Mouse (Mus musculus) lung, embryonic 16.5 days (tissue): ENCODE data around the gene Btbd10. TPM values are rescaled to one million over a fixed set of nuclear protein-coding genes. Genes with fewer than 3 reads are reported as not detected.

Source experiments
- ATAC-seq: fragments of 200-750 bp; cut with Nextera tagmentation; 2 replicates; pipeline ENCODE4 v1.8.0; 2017; ENCODE audit warnings: low read depth, mild to moderate bottlenecking, moderate library complexity
- H3K27ac ChIP-seq: fragments of 300-500 bp; sonication (generic); 2 replicates; pipeline ENCODE4 v1.5.1; 2014; ENCODE audit warnings: mild to moderate bottlenecking, control low read depth, low read length
- H3K27me3 ChIP-seq: fragments of 300-500 bp; sonication (generic); 2 replicates; pipeline ENCODE4 v1.6.1; 2014; ENCODE audit warnings: low read depth, low read length, mixed read lengths; ENCODE audit not compliant: control insufficient read depth, insufficient read depth
- H3K36me3 ChIP-seq: fragments of 300-500 bp; sonication (generic); 2 replicates; pipeline ENCODE4 v1.6.1; 2014; ENCODE audit warnings: low read length; ENCODE audit not compliant: control insufficient read depth, insufficient read depth
- H3K4me1 ChIP-seq: fragments of 300-500 bp; sonication (generic); replicated peaks from 2 replicates; pipeline ENCODE4 v1.6.1; 2014; ENCODE audit warnings: low read length, mixed read lengths; ENCODE audit not compliant: control insufficient read depth, insufficient read depth
- H3K4me2 ChIP-seq: fragments of 300-500 bp; sonication (generic); 2 replicates; pipeline ENCODE4 v1.6.1; 2014; ENCODE audit warnings: low read depth, low read length, control low read depth
- H3K4me3 ChIP-seq: fragments of 300-500 bp; sonication (generic); 2 replicates; pipeline ENCODE4 v1.5.1; 2014; ENCODE audit warnings: mild to moderate bottlenecking, low read length, control low read depth
- H3K9ac ChIP-seq: fragments of 300-500 bp; sonication (generic); 2 replicates; pipeline ENCODE4 v1.6.1; 2014; ENCODE audit warnings: low read length, control low read depth
- H3K9me3 ChIP-seq: fragments of 300-500 bp; sonication (generic); 2 replicates; pipeline ENCODE4 v1.6.1; 2016; ENCODE audit warnings: low read length; ENCODE audit not compliant: control insufficient read depth
- WGBS: fragments of 180-500 bp; shearing (Covaris S2); extraction: QIAGEN DNeasy Blood & Tissue Kit; methylation state at CpG from one replicate; pipeline ENCODE4 v1.1.7; 2014; 5-methylcytosine and 5-hydroxymethylcytosine counted together
- polyA plus RNA-seq: library from polyadenylated mRNA; unstranded; fragments of >200 nt; fragmentation: Nextera tagmentation; extraction: Ambion mirVana; gene quantifications from 2 replicates; pipeline ENCODE4 v1.2.1, GENCODE M21; 2015

Gene Btbd10
- polyA plus RNA-seq, 1 experiment from 2014 or later = 23.0 TPM

DNA sequence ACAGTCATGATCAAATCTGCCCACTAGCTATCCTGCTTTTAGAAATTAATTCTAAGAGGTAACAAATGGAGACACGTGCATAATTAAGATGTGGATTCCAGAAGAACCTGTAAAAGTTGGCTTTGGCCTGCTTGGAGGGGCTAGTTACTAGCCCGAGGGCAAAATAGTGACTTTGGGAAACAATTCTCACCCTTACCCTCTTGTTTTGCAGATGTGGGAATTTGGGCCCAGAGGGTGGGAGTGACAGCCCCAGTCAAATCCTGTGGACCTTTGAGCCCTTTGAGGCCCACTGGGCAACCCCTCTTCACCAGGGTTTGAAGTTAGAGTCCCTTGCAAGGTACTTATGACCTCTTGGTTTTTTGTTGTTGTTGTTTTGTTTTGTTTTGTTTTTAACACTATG is 89.9 kb downstream of the Btbd10 start:
- H3K27me3 ChIP-seq = no peaks in the 10 kb centered on the region
- no peaks in the 10 kb centered on the region for H3K4me1 ChIP-seq
- 71% methylated on average over 2 of the region's 2 CpGs for WGBS
- H3K36me3 ChIP-seq = no peaks in the 10 kb centered on the region
- H3K4me2 ChIP-seq = no peak overlapping the region
- H3K27ac ChIP-seq = no peak overlapping the region
- no peaks in the 10 kb centered on the region for H3K9me3 ChIP-seq
- ATAC-seq = no peak
- H3K4me3 ChIP-seq = no peak overlapping the region
- no peak overlapping the region for H3K9ac ChIP-seq

DNA sequence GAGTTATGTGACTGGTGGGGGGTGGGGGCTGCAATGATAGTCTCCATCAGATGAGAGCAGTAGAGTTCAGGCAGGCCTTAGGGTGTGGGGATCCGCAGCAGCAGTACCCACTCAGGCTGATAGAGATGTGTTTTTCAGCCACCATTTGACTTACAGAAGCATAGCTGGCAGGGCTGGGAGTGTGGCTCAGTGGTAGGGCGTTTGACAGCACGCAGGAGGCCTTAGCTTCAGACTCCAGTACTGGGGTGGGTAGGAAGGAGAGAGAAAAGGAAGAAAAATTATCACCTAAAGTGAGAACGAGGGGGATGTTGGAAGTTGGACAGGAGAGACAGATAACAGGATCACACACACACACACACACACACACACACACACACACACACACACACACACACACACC is 90.7 kb downstream of the Btbd10 start:
- no peak overlapping the region for H3K9ac ChIP-seq
- H3K27ac ChIP-seq = no peak overlapping the region
- no peak for ATAC-seq
- H3K4me3 ChIP-seq = no peak overlapping the region
- no peaks in the 10 kb centered on the region for H3K36me3 ChIP-seq
- H3K4me1 ChIP-seq = no peaks in the 10 kb centered on the region
- 82% methylated on average over 3 of the region's 4 CpGs for WGBS
- no peak overlapping the region for H3K4me2 ChIP-seq
- H3K27me3 ChIP-seq = no peaks in the 10 kb centered on the region
- no peaks in the 10 kb centered on the region for H3K9me3 ChIP-seq

DNA sequence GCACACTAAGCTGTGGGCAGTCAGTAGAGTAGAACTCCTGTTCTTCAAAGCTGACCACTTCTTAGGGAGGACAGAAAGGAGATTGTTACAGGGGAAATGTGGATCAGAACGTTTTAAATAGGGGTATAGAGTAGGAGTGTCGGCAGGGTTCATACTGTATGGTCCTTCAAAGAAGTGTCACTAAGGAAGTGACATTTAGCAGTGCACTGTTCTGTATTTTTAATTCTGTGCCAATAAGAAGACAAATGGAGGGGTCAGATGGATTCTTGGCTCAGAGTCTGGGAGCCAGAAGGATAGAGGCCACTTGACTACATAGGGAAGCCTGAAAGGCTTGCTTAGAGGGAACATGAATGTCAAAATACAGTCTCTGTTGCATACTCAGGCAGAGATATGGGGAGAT is 91.9 kb downstream of the Btbd10 start:
- Histone ChIP-seq H3K9ac (no peak overlapping the region), H3K27me3 (no peaks in the 10 kb centered on the region), H3K4me1 (no peaks in the 10 kb centered on the region), H3K4me2 (no peak overlapping the region), H3K36me3 (no peaks in the 10 kb centered on the region), H3K27ac (no peak overlapping the region), H3K9me3 (no peaks in the 10 kb centered on the region), H3K4me3 (no peak overlapping the region)
- no peak for ATAC-seq
- WGBS = 44% methylated on average over 2 of the region's 2 CpGs

DNA sequence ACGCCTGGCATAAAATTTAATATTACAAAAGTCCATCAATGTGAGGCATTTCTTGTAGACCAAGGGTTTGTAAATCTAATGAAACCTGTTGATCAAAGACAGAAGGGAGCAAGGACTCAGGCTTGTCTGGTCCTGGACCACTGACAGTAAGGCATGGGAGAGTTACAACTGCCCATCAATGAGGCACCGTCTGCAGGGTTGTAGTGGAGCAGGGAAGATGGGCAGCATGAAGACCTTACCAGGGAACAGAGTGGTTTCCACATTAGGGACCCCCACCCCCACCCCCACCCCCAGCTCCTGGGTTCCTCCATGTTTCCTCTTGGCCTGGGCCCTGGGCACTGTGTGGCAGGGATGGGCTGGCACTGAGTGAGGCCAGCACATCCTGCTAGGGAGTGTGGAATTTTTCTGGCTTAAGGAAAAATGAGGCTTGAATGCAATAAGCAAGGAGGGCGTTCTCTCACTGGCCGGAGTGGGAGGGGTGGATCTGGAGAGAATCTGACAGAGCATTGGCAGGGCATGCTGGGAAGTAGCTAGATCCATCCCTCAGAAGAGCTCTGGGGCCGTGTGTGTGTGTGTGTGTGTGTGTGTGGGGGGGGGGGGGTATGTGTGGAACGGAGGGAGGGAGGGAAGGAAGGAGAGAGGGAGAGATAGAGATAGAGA is 96.7 kb downstream of the Btbd10 start:
- H3K9me3 ChIP-seq = no peaks in the 10 kb centered on the region
- ATAC-seq = peak; percentile 29; the same call in 1 of the 2 replicates
- WGBS = 71% methylated on average over 5 of the region's 6 CpGs

DNA sequence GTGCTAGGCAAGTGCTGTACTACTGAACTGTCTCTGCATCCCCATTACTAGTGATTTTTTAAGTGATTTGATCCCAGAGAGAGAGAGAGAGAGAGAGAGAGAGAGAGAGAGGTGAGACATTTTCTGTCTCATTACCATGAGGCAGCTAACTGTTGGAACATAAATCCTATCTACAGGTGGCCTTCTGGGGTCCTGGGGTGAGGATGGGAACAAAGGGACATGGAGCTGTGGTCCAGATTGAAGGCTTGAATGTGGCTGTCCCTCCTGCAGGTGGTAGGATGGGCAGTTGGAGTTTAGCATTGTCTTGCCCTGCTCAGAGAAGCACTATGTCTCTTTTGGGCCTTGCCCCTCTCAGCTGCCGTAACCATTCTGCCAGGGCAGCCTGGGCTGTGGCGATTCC is 98.2 kb downstream of the Btbd10 start:
- H3K27me3 ChIP-seq = no peaks in the 10 kb centered on the region
- WGBS = 80% methylated on average over 2 of the region's 2 CpGs
- H3K36me3 ChIP-seq = no peaks in the 10 kb centered on the region
- H3K4me3 ChIP-seq = no peak overlapping the region
- H3K27ac ChIP-seq = no peak overlapping the region
- 0 out of 2 replicates have a peak, but pooled peaks have one; percentile 20 for ATAC-seq
- H3K4me2 ChIP-seq = no peak overlapping the region
- no peak overlapping the region for H3K9ac ChIP-seq
- H3K9me3 ChIP-seq = no peaks in the 10 kb centered on the region
- H3K4me1 ChIP-seq = peaks cover 6% of the 10 kb centered on the region

More for the DNA sequence above, 96.7 kb downstream of the Btbd10 start:
- peaks cover 6% of the 10 kb centered on the region for H3K4me1 ChIP-seq
- no peak overlapping the region for H3K4me2 ChIP-seq
- H3K27me3 ChIP-seq = no peaks in the 10 kb centered on the region
- H3K4me3 ChIP-seq = no peak overlapping the region
- H3K27ac ChIP-seq = no peak overlapping the region
- H3K36me3 ChIP-seq = no peaks in the 10 kb centered on the region
- no peak overlapping the region for H3K9ac ChIP-seq

DNA sequence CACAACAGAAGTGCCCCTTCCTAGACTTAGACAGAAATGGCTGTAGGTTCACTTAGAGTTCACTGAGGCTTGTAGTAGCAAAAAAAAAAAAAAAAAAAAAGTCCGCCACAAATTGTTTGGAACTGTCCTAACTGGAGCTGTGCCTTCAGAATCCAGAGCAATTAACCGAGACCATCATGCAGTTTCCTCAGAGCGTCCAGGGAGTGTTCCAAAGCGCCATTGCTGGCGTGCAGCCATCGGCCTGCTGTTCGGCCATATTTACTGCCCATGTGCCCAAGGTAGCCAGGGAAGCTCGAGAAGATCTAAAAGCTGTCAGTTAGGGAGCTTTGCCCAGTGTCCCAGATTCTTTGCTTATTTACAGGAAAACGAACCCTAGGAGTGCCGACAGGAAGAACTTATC is 98.6 kb downstream of the Btbd10 start:
- no peaks in the 10 kb centered on the region for H3K9me3 ChIP-seq
- 45% methylated on average over 10 of the region's 10 CpGs for WGBS
- H3K9ac ChIP-seq = no peak overlapping the region
- peaks cover 6% of the 10 kb centered on the region for H3K4me1 ChIP-seq
- H3K27ac ChIP-seq = no peak overlapping the region
- no peak overlapping the region for H3K4me2 ChIP-seq
- peak; percentile 61 for ATAC-seq
- no peak overlapping the region for H3K4me3 ChIP-seq
- H3K27me3 ChIP-seq = no peaks in the 10 kb centered on the region
- no peaks in the 10 kb centered on the region for H3K36me3 ChIP-seq

DNA sequence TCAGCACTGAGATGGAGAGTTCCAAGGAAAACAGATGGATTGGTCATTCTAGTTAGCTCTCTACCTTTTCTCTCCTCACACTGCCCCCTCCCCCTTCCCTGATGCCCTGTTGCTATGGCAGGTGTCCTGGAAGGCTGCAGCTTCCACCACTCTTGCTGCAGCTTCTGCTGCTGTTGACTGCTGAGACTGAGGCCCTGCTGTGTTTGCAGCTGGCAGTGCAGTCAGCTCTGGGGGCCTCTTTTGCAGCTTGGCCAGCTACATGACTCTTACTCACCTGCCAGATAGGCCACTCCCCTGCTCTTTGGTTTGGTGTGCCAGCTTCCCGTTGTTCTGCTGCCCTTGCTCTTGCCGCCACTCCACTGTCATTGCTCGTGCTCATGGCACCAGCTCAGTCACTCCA is 99.3 kb downstream of the Btbd10 start:
- no peak overlapping the region for H3K4me3 ChIP-seq
- H3K27me3 ChIP-seq = no peaks in the 10 kb centered on the region
- no peak overlapping the region for H3K9ac ChIP-seq
- H3K9me3 ChIP-seq = no peaks in the 10 kb centered on the region
- H3K4me2 ChIP-seq = no peak overlapping the region
- no peak overlapping the region for H3K27ac ChIP-seq
- 53% methylated on average over 3 of the region's 3 CpGs for WGBS
- H3K4me1 ChIP-seq = peaks cover 6% of the 10 kb centered on the region
- no peaks in the 10 kb centered on the region for H3K36me3 ChIP-seq
- ATAC-seq = no peak

DNA sequence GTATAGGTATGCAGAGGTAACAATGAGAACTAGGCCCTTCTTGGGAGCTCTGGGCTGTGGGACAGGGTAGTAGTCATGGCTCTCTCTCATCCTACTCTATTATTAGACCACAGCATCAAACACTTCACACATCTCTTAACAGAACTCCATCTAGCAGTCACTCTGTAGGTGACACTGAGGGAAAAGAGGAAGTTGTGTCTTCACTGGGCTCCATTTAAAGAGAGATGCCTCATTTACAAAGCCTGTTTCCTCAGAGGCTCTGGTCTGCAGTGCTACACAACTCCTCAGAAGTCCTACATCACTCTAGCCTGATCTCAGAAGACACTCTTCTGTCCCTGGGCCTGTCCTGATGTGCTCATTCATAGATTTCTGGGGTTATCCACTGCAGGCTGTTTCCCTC is 100.1 kb downstream of the Btbd10 start:
- Histone ChIP-seq H3K27ac (no peak overlapping the region), H3K9me3 (no peaks in the 10 kb centered on the region), H3K4me2 (no peak overlapping the region), H3K4me3 (no peak overlapping the region), H3K36me3 (no peaks in the 10 kb centered on the region), H3K27me3 (no peaks in the 10 kb centered on the region), H3K4me1 (peaks cover 6% of the 10 kb centered on the region), H3K9ac (no peak overlapping the region)
- ATAC-seq = no peak

DNA sequence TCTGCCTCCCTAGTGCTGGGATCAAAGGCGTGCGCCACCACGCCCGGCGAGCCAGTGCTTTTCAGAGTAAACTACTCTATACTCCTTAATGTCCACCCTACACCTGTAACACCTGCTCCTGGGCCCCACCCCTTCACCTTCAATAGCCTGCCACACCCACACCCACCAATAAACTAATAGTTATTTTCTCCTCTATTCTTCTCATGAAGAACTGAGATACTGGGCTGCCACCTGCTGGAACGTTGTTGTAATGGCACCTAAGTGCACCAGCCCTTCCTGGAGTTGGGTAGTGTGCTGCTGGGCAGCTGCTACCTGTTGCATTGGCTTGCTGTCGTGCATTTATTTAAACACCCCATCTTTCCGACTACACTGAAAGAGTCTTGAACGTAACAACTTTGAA is 100.9 kb downstream of the Btbd10 start:
- Histone ChIP-seq H3K27ac (no peak overlapping the region), H3K36me3 (no peaks in the 10 kb centered on the region), H3K4me2 (no peak overlapping the region), H3K9me3 (no peaks in the 10 kb centered on the region), H3K4me3 (no peak overlapping the region), H3K27me3 (no peaks in the 10 kb centered on the region), H3K4me1 (peaks cover 6% of the 10 kb centered on the region), H3K9ac (no peak overlapping the region)
- no peak for ATAC-seq
- WGBS = 69% methylated on average over 9 of the region's 9 CpGs
